Mouse (Mus musculus) cerebellum, postnatal 36 days (tissue): ENCODE data around the gene Dcdc2a.

ENCODE experiments used
- DNase-seq, 2 experiments: peaks; one replicate each; pipeline ENCODE4 v3.0.0; 2021 to 2022; ENCODE audit warnings: mixed read lengths in 2 of 2

Dcdc2a gene

DNA sequence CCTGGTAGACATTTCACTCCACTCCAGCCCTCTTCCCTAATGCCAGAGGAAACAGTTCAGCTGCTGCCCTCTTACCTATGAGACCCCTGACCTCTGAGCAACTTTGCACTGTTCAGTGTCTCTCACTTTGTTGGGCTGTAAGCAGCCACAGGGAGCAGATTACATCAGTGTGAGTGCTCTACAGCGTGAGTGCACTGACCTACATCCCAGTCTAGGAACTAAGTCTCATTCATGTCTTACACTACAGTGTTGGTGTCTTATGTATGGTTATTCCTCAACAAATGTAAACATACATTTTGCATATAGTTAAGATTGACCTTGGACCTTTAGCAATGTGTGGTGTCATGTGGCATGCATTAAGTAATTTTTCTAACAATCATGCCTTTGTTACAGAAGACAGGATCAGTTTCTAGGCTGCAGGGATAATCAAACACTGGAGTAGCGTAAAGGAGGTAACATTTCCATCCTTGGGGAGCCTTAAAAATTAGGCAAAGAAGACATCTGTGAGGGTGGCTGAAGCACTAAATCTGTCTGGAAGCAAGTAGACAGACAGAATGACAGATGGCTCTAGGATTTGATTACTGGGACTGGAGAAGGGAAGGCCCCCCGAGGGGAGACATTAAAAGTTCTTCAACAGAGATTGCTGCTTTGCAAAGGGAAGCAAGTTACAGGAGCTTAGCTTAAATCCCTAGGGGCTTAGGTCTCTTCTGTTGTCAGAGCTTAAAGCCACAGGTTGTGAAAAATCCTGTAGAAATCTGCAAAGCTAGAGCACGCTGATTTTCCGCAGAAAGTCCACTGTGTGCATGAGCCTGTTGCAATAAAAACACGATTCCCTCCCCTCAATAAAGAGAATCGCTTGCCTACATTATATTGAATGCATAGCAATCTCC, 130.9 kb downstream of the Dcdc2a start:
- no peak for DNase-seq

DNA sequence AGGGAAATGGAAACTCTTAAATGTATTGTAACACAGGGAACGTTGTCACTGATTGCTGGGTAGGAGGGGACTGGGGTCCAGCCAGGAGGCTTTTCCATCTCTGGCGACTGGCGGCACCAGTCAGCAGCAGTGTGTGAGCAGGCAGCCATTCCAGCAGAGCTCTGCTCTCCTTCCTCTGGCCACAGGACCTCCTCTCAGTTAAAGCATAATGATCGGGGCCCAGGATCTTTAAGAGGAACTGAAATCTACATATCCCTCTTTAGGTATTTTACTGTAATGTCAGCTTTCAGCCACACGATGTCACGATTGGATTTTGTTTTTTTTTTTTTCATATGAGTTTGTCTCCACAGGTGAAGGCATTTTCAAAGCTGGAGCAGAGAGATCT, 131.5 kb downstream of the Dcdc2a start:
- no peak for DNase-seq

GRCm38 (mm10) chr13:25189419-25190144, 133.8 kb downstream of the Dcdc2a start:
- DNase-seq, result no peak

DNA sequence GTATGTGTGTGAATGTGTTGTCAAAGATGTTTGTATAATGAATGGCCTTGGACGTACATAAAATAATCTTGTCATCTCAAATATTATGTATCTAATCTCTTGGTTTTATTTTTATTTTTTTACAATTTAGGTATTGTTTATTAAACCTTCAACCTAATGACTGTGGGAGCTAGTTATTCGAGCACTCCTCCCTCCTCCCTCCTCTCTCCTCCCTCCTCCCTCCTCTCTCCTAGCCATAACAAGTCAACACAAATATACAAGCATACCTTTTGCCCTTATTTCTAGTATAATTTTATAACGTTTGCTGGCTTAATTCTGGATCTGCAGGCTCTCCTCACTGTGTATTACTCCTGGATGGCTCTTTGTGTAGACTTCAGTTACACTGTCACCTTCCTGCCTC, 134.4 kb downstream of the Dcdc2a start:
- no peak for DNase-seq

GRCm38 (mm10) chr13:25195706-25196105, 139.9 kb downstream of the Dcdc2a start:
- no peak for DNase-seq

DNA sequence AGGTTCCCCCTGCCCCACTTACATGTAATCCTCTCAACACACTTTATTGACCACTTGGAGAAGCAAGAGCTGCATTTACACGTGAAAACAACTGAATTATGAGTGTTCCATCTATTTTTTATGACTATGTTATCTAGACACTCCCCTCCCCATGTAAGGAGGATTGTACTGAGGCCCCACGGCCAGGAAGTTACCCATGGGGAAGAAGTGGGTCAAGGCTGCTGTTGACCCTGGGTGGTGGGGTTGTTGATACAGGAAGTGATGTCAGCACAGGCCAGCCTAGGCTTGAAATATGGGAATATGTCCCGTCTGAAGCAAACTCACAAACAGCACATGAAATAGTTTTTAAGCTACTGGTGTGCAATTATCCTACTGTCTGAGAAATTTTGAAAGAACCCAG, 144.1 kb downstream of the Dcdc2a start:
- DNase-seq, result no peak

GRCm38 (mm10) chr13:25206950-25207349, 151.1 kb downstream of the Dcdc2a start:
- no peak for DNase-seq

- DNase-seq, result no peak
These were observed 162.6 kb downstream of the Dcdc2a start for GRCm38 (mm10) chr13:25218394-25218793.

DNA sequence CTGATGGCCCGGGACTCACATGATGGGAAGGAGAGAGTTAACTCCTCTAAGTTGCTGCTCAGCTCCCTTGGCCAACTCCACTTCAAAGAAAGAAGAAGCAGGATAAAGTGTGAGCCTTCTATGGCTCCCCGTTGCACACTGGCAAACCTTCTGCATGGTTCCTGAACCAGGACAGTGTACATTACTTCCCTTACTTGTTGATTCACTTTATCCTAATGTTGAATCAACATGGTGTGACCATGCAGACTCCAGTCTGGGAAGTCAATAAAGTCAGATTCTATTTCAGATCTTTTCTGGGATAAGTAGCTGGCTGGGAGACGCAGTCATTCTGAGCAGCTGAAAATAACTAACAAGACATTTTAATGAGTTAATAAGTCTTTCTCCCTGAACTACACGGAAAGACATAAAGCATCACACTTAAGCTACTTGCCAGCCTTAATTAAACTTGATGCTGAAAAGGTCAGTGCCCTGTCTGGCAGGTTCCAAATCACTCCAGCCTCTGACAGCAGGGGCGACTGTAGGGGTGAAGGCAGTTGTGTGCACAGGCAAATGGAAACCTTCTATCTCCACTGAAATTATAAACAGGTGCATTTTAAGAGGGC, 164.5 kb downstream of the Dcdc2a start:
- no peak for DNase-seq

DNA sequence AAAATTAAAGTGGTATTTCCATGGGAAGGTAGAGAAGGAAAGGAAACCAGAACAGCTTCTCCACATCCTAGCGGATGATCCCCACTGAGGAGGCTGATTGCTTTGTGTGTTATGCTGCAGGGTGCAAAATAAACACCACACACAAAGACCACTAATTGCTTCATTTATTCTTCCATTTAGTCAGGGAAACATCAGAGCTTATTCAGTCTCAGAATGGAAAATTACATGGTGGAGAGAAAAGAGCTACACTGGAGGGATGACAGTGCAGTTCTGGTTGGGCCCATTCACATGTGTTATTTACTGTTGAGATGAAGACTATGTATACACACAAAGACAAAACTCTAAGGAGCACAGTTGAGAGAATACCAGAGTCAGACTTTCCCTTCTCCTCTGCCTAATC, 196.1 kb downstream of the Dcdc2a start:
- DNase-seq, result no peak

DNA sequence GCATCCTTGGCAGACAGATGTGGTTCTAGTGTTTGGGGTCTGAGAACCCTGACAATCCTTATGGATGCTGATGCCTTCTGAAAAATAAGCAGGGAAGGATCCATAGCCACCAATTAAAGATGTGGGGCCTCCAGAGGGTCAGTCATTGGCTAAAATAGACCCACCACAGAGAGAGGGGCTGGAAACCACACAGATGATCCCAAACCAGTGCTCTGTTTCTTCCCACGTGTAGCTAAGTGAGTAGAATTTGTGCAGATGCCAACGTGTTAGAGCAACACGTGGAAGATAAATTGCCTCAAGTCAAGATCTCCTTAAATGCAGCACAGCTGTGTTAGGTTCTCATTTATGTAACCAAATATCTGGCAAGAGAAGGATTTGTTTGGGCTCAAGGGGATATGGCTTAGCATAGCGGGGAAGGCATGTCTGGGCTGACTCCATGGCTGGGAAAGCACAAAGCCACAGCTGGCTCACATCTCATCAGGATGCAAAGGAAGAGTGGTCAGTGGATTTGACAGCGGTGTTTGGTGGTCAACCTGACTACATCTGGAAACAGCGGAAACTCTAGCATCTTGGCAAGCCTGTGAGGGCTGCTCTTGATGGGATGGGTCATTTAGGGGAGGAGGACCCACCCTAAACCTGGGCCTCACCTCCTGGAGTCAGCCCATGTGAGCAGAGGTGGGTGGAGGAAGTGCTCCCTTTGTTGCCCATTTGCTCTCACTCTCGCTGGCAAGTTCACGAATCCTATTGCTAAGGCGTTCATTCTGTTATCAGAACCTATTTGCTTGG, 198.9 kb downstream of the Dcdc2a start:
- no peak for DNase-seq

DNA sequence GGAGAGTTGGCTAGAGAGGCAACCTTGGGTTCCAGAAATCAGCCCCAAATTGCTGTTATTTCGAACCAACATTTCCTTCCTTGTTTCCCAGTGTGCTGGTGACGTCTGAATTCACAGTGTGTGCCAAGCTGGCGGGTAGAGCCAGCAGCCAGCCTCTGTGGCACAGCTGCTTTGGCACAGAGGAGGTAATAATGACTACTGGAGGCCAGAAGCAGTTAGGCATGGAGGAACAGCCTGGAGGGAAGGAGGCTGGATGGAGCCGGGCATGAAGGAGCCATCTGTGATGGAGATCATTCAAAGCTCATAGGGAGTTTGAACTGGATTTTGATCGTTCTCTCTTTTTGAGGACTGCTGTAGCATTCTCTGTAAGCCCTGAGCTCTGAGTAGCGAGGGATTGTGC, 201.8 kb downstream of the Dcdc2a start:
- no peak for DNase-seq
